Mouse (Mus musculus) right cerebral cortex, postnatal 25 days (tissue): ENCODE measurements at regions not wholly inside any gene's neighbourhood (a gene's known extent, or its start where the extent isn't known, plus 50 kb on each side); places are given as distances from the start of the nearest gene placed in this dataset.

Experiments used
- DNase-seq: peaks from one replicate; pipeline ENCODE4 v3.0.0; 2022

- no peak for DNase-seq
Measured at GRCm38 (mm10) chr16:73117338-73117737, 809.2 kb downstream of the Robo1 start.

- no peak for DNase-seq
Measured at GRCm38 (mm10) chr16:73108021-73108452, 799.9 kb downstream of the Robo1 start.

- no peak for DNase-seq
Measured at GRCm38 (mm10) chr16:73107608-73108007, 799.5 kb downstream of the Robo1 start.

GRCm38 (mm10) chr16:73105496-73105895 is 797.4 kb downstream of the Robo1 start:
- peak; percentile 41 for DNase-seq

- DNase-seq = no peak
Measured at GRCm38 (mm10) chr16:73100273-73100672, 792.2 kb downstream of the Robo1 start.

- no peak for DNase-seq
Measured at GRCm38 (mm10) chr16:73098760-73099159, 790.7 kb downstream of the Robo1 start.

- DNase-seq = no peak
Measured at GRCm38 (mm10) chr16:73097176-73097575, 789.1 kb downstream of the Robo1 start.

- DNase-seq = no peak
Measured at GRCm38 (mm10) chr16:73096091-73097083, 788.3 kb downstream of the Robo1 start.
